Mouse (Mus musculus): ENCODE measurements around the gene Fam234b.

Gene Fam234b

DNA sequence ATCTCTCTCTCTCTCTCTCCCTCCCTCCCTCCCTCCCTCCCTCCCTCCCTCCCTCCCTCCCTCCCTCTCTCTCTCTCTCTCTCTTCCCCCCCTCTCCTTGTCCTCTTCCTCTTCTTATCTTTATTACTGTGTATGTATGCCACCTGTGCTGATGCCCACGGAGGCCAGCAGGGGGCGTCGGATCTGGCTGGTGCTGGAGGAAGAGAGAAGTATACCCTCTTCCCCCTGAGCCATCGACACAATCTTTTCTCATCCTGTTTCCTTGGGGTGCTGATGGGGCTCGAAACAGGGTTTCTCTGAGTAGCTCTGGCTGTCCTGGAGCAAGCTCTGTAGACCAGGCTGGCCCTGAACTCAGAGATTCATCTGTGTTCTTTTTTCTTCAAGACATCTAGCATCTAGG, 14.9 kb upstream of the Fam234b start:
- no peak for DNase-seq (ENCODE audit: low spot score)

DNA sequence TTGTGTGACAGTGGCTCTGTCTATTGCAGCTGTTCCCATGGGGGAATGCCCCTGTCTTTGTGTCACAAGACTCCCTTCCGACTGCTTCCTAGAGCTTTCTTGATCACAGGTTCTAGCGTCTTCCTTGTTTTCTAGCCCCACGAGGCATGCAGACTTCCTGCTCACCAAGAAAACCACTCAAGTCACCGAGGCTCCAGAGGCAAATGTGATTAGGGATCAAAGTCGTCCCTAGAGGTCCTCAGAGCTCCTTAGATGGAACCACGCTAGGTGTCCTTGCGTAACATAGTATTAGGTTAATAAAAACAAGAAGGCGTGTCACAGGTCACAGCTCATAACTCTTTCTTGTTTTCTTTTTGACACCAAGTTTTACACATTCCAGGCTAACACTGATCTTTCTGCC, 13.8 kb upstream of the Fam234b start:
- no peak for DNase-seq (ENCODE audit: low spot score)

DNA sequence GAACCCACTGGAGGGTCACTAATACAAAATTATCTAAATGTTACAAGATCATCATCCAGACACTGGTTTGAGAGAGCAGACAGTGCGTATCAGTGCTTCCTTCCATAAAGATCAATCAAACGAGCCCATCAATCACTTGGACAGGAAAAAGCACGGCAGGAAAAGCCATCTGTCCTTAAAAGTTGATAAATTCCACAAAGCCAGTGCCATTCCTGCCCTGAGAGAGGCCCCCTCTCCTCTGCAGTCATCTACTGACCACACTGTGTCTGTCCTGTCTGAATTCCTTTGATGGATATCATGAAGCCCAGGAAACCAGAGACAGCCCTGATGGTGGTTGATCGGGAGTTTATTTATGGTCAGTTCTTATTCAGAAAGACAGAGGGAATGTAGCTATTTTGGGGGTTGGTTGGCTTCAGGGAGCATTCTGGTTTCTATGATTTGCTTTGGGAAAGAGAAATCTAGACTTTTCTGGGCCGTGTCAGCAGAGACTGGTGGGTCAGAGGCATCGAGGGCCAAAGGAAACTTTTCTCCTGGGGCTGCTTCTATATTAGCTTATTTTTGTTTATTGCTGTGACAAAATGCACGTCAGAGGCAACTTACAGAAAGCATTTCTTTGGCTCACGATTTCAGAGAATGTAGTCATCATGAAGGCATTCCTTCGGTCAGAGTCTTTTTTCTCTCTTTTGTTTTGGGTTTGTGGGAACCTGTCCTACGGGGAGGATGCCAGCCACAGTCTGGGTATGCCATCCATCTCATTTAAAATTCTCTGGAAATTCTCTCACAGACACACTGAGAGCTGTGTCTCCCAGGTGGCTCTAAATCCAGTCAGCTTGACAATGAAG, 10.5 kb upstream of the Fam234b start:
- no peak for DNase-seq (ENCODE audit: low spot score)

DNA sequence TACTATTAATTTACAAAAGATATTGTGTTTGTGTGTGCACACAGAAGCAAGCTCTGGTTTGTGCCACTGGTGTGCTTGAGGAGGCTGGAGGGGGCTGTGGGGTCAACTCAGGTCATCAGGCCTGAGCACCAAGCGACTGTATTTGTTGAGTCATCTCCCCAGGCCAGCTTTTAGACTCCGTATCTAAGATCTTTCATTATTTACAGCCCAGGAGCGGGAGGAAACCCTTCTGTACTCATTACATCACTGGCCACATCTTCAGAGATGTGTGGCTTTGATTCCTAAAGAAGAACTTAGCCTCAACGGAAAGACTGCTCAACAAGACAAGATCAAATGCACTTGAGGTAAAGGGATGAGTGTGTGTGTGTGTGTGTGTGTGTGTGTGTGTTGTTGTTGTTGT, 9.1 kb upstream of the Fam234b start:
- no peak for DNase-seq (ENCODE audit: low spot score)

DNA sequence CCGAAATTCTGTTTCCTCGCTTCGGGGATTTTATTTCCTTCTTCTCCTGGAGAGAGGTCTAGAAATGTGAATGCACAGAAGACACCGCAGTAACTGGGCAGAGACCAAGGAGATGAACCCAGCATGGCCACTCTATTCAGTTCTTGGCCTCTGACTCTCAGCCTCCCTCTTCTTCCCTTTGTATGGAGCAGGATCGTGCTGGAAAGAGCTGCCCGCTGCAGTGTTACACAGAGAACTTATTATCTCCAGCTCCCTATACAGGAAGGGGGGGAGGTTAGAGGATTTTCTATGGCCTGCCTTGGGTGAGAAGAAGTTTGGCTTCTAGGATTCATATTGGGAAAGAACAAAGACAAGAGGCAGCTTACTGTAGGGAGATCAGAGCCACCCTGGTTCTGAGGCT, 7.7 kb upstream of the Fam234b start:
- DNase-seq (ENCODE audit: low spot score) = no peak

DNA sequence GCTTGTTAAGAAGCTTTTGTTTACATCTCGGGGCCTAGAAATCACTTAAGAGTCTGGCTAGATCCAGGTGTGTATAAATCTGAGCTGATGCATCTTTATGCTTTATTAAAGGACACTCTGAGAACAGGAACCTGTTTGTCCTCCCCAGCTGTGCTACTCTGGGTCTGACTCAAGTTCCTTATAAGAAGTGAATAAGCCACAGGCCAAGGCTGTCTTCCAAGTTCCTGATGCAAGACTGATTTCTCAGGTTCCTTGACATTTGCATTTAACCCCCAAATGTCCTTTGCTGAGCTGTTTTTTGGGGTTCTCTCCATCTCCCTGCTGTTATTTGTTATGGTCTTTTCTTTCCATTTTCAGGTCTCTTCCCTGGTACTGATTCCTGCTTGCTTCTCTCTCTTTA, 5.9 kb upstream of the Fam234b start:
- no peak for DNase-seq (ENCODE audit: low spot score)

DNA sequence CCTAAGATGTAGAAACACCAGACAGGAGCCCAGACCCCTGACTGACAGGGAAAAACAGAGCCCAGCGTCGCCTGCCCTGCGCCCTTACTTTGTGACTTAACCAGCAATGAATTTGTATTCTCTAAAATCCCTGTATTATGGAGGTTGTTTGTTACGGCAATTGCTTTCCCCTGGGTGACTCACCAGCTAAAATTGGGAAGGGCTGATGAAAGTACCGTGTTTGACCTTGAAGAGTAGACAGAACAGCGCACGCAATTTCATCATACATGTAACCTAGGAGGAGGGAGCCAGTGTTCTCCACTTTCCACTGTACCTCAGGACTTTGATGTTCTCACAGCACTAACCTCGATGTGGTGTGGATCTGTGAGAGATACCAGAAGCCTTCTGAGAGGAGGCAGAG, 4.8 kb upstream of the Fam234b start:
- no peak for DNase-seq (ENCODE audit: low spot score)

DNA sequence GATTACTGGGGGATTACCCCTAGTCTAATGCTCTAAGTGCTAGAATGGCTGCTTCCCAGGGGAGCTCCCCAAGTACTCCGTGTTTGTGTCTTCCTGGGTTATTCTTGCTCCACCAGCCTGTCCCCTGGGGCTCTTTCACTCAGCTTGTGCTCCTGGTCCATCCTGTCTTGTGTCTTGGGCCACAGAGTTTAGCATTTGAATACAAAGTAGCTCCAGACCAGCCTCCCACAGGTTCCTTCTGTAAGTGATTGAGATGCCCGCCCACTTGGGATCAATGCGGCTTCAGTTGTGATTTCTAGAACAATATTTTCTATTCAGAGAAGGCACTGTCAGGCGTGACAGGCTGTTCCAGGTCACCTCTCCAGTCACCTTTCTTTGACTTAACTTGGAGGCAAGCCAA, 4.0 kb upstream of the Fam234b start:
- DNase-seq (ENCODE audit: low spot score) = no peak

DNA sequence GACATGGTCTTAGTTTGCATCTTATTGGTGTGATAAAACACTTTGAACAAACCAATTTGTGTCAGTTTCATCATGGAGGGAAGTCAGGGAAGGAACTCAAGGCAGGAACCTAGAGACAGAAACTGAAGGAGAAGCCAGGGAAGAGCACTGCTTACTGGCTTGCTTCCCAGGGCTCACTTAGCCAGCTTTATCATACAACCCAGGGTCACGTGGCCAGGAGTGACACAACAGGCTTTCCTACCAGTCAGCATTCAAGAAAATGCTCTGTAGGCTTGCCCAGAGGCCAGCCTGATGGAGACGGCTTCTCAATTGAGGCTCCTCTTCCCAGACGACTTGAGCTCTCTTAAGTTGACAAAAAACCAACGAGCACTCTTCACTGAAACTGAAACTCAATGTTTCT, 2.9 kb upstream of the Fam234b start:
- no peak for DNase-seq (ENCODE audit: low spot score)

DNA sequence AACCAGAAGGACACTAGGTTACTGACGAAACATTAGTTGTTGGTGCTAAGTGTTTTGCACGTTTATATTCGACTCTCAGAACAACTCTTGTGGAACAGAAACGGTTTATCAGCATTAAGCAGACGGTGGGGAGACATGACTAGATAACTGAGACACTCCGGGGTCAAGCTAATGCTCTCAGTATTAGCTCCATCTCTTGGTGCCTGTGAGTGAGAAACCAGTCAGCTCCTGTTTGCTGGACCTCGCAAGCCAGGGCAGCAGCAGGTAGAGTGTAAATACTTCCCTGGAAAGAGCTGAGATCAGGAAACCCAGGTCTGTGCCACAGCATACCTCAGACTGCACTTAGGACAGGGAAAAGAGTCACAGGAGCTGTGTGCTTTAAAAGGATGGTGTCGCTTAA, 1.1 kb upstream of the Fam234b start:
- DNase-seq (ENCODE audit: low spot score) = no peak

DNA sequence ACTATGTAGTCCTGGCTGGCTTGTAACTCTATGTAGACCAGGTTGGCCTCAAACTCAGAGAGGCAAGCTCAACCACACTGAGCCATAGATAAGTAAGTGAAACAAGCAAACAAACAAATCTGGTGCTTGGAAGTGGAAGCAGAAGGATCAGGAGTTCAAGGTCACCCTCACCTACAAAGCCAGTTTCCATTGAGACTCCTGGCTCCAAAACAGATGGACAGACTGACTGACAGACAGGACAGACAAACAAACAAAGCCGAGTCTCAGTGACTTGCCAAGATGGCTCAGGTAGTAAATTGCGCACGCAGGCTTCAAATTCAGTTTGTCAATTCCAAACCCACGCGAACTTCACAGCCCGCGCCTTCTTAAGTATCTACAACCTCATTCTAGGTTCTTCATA, 331 bp upstream of the Fam234b start:
- no peak for DNase-seq (ENCODE audit: low spot score)

DNA sequence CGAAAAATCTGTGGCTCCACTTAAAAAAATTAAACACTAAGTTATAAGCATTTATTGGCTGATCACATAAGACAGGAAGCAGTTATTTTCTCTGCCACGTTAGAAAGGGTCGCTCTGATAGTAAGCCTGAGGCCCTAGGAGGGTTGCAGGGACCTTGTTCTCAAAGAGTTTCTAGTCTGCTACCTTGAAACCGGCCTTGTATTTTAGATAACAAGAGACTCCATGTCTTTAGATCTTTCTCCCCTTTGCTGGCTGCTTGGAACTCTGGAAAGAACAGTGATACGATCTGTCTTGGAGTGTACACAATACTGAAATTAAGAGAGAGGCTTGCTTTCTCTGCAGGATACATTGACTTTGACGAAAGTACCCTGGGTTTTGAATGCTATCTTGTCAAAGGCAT, 949 bp downstream of the Fam234b start:
- no peak for DNase-seq (ENCODE audit: low spot score)

DNA sequence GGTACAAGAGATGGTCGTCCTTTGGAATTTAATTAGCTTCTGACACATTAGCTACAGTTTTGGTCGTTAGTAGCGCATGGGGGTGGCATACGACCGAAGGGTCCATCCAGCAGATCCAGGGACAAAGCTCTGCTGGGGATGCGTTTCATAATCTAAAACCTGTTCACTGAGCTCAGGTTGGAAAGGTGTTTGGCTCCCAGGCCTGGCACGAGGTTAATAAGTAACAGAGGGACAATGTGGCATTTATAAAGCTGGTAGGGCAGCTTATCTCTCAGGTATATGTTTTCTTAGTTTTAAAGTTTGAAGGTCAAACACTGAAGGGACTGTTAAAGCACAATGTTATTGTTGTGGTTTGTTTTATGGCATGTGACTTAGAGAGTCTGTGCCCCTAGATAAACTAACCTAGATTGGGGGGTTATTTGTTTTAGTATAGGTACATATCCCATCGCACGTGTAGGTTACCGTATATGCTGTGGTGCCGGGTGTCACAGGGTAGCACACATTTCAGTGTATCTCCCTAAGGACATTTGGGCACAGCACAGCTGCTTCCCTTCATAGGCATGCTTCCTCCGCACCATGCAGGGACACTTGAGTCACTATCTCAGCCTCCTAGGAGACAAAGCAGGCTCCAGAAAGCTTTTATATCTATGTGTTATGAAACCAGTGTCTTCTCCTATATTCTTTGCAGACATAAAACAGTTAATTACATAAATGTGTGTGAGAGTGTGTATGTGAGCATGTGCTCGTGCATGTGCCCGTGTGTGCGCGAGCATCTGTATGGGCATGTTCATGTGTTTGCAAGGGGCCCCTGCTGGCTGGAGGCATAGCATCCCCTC, 2.6 kb downstream of the Fam234b start:
- no peak for DNase-seq (ENCODE audit: low spot score)

DNA sequence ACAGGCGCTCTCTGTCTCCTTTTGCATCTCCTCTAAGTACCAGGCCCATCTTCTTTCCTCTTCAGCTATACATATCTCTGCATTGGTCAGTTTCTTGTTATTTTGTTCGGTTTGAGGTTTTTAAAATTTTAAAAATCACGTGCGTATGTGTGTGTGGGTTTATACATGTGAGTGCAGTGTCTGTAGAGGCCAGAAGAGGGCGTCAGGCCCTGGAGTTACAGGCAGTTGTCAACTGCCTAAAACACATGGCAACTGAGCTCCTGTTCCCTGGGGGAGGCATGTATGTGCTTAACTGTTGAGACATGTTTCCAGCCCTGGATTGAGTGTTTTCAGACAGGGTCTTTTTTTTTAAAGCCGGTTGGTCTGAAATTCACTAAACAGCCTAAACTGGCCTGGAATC, 4.9 kb downstream of the Fam234b start:
- no peak for DNase-seq (ENCODE audit: low spot score)

DNA sequence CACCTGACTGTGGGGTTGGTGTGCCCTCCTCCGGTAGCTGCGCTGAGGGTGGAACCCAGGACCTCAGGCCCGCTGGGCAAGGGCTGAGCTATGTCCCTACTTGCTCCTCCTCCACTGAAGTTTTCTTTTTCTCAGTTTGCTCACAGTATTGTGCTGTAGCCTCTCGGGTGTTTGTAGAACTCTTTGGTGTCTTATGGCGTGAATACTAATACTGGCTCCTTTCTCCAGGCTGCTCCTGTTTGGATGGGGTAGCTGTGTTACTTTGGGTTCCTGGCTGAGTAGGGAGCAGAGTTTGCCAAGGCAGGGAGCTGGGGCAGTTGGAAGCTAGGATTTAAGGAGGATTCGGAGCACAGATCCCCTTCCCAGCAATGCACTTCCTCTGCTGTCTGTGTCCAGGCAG, 6.0 kb downstream of the Fam234b start:
- no peak for DNase-seq (ENCODE audit: low spot score)

DNA sequence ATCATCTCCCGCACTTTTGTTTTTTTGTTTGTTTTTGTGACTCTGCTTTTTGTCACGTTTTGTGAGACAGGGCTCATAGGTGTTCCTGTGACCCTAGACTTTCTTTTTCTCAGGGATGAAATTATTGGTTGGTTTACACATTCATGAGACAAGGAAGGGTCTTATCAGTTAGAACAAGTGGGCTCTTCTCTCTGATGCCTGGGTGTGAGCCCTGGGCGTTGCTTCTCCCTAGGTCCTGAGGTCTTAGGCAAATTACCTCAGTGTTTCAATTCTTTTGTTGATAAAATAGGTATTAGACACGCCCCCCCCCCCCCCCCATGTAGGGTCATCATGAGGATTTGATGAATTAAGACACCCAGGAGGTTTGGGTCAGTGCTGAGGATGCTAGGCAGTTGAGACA, 7.1 kb downstream of the Fam234b start:
- no peak for DNase-seq (ENCODE audit: low spot score)

DNA sequence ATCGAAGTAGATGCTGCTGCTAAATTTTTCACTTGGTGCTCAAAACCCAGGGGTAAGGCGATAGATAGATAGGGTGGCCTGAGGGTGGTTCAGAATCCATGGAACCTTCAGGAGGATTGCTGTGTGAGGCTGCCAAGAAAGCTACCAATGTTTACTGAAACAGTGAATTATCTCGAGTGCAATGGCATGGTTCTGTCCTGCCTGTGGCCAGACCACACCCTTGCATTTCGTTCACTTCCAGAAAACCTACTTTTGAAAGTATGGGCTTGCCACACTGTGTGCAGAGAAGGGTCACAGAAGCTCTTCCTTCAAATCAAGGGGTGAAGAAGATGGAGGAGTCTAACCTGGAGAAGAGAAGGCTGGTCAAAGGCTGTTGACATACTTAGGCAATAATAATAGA, 8.0 kb downstream of the Fam234b start:
- DNase-seq (ENCODE audit: low spot score) = no peak

DNA sequence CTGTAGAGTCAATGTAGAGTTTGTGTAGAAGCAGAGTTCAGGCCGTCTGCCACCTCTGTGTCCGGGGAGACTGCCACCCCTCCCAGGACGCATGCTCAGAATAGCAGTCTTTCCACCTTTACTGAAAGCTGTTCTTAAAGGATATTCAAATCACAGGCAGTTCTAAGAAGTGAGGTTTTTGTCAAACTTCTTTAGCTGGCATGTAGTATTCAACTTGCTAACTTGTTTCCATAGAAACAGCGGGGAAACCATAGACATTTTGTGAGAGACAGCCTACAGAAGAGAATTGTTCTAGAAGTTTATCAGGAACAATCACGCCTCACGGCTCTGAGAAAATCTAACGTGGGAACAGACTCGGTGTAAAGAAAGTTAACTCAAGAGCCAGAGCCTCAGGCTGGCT, 9.1 kb downstream of the Fam234b start:
- DNase-seq (ENCODE audit: low spot score) = no peak

DNA sequence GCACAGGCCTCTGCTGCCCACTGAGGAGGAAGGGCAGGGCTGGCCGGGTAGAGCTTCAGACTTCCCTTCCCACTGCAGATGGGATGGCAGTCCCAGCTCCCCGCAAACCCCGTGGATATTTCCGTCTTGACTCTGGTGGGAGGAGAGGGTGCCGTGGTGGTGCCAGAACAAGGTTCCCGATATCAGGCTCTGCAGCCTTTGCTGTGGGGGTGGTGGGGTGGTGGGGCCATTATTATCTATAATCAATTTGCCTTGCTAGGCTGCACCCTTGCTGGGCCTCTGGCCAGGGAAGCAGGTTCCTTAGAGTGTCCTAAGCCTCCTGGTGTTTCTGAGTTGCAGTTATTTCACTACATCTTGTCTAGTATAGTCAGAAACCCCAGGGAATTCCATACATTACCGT, 13.4 kb downstream of the Fam234b start:
- no peak for DNase-seq (ENCODE audit: low spot score)

DNA sequence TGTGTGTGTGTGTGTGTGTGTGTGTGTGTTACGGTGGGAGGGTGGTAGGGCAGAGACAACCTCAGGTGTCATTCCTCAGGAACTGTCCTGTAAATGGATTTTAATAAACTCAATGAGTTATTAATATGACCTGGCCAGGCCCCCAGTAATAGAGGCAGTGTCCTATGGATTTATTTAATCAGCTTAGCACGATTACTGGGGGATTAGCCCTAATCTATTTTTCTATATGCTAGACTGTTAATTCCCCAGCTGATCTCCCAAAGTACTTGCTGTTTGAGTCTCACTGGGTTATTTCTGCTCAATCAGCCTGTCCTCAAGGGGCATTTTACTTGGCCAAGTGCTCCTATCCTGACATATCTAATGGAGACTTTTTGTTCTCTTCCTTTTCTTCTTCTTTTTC, 14.9 kb downstream of the Fam234b start:
- no peak for DNase-seq (ENCODE audit: low spot score)

DNA sequence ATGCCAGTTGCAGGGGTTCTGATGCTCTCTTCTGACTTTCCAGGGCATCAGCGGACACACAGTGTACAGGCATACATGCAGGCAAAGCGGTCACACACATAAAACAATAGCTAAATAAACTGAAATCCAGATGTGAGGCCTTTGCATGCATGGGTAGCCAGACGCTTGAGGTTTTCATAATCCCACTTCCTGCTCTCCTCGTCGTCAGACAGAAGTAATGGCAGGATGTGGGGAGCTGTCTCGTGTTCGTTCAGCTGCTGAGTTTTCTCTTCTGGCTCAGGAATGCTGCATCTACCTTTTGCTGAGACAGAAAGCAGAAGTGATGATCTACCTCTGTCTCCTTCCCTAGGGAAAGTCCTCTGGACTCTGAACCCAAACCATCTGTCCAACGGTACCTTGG, 20.6 kb downstream of the Fam234b start:
- DNase-seq (ENCODE audit: low spot score) = no peak

DNA sequence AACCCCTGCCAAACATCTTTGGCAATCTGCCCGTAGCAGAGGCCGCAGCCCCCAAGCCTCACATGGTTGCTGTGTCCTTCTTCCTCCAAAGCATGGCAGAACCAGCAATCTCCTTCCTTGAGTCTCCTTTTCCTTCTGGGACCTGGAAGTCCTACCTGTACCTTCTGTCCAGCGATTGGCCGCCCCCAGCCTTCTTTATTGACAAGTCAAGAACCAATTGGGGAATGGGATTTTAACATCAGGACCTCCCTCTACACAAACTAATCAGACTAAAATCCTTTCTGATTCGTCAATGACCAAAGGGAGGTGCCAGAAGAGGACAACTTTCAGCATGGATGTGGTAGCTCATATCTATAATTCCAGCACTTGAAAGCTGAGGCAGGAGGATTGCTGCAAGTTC, 22.1 kb downstream of the Fam234b start:
- no peak for DNase-seq (ENCODE audit: low spot score)

DNA sequence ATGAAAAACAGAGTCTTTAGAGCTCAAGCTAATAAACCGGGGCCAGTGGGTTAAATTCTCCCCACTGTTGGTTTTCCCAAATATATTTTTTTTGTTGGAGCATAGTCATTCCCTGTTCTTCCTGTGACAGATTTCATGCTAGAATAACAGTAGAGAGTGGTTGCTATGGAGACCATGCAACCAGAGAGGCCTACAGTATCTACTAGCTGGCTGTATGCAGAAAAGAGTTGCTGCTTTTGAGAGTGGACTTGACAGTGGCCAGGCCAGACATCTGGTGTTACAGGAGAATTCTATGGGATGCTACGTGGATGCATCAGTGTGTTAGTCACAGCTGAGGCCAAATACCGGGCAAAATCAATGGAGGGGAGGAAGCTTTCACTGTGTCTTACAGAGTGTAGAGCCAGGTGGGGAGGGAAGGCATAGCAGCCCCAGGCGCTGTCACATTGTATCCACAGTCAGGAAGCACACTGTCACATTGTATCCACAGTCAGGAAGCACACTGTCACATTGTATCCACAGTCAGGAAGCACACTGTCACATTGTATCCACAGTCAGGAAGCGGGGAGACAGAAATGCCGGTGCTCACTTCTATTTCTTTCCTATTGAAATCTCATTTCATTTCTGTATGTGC, 26.1 kb downstream of the Fam234b start:
- no peak for DNase-seq (ENCODE audit: low spot score)

All from ovary, postnatal 36 days (tissue).